Mouse (Mus musculus): ENCODE results near the gene Nrg4. TPM values are rescaled to one million over a fixed set of nuclear protein-coding genes. Genes with fewer than 3 reads are reported as not detected.

Nrg4 gene
- polyA plus RNA-seq, 1 experiment, result 0.19 TPM

DNA sequence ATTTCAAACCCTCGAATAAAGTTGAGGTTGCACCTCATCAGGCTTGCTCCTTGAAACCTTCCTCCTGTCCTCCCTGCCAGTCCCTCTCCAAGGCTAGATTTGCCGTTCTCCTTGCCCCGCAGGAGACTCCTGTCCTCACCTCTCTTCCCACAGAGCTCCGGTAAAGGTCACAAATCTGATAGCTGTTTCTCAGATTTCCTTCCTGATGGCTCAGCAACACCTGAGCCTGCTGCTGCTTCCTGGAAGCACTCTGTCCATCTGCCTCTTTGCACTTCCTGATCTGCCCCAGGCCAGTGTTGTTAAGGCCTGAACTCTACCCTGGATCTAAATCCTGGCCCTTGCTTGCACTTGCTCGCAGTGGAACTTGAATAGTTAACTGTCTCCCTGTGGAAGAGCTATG lies 5.8 kb upstream of the Nrg4 start:
- no peak overlapping the region for H3ac ChIP-seq (ENCODE audit: control insufficient read depth, insufficient read length)
- H3K4me2 ChIP-seq (ENCODE audit: low read depth), result no peak overlapping the region
- TF ChIP-seq TCF12 (IDR thresholded peaks at IDR 0.05; ENCODE audit: insufficient read depth, poor library complexity, severe bottlenecking) (no peak), E2F4 (IDR thresholded peaks at IDR 0.05; ENCODE audit: insufficient read depth) (no peak), USF1 (IDR thresholded peaks at IDR 0.05; ENCODE audit: low read depth) (no peak), SRF (IDR thresholded peaks at IDR 0.05; ENCODE audit: control insufficient read depth, insufficient read length, low read depth) (no peak), REST (IDR thresholded peaks at IDR 0.05; ENCODE audit: insufficient read depth, insufficient read length) (no peak), MYOD1 (IDR thresholded peaks at IDR 0.05; ENCODE audit: control insufficient read depth in 1 of 3, insufficient read length in 2 of 3, low read depth in 2 of 3) (no peak), TCF3 (IDR thresholded peaks at IDR 0.05; ENCODE audit: insufficient read length, low read depth) (no peak), CEBPB (IDR thresholded peaks at IDR 0.05; ENCODE audit: insufficient read depth, poor library complexity, severe bottlenecking) (no peak), MAX (IDR thresholded peaks at IDR 0.05; ENCODE audit: low read depth) (no peak), POLR2AphosphoS2 (IDR thresholded peaks at IDR 0.05; ENCODE audit: insufficient read length, low read depth) (no peak), POLR2A (IDR thresholded peaks at IDR 0.05; ENCODE audit: insufficient read length, low read depth) (no peak)
- peaks cover 24% of the 10 kb centered on the region for H3K27me3 ChIP-seq (ENCODE audit: control insufficient read depth, insufficient read depth, insufficient read length)
- H3K36me3 ChIP-seq (ENCODE audit: control insufficient read depth, insufficient read depth), result no peaks in the 10 kb centered on the region
- no peak overlapping the region for H3K4me3 ChIP-seq
- no peaks in the 10 kb centered on the region for H3K79me2 ChIP-seq (ENCODE audit: control insufficient read depth, insufficient read depth)

DNA sequence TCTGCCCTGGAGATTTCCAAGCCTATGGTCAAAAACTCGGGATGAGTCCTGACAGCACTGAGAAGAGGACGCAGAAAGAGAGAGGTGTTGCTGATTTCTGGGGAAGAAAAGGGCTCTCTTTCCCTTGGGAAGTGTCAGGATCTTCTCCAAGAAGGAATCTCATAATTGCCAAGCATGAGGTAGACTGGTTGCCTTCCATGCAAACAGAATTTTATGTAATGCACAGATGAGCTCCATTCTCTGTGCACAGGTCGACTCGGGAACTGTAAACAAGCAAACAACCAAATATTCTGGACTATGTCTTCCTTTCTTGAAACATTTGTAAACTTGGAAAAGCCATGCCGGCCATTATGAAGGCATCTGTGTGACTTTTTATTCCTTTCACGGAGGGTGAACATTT lies 2.8 kb upstream of the Nrg4 start:
- no peak overlapping the region for H3K4me3 ChIP-seq
- H3K4me2 ChIP-seq (ENCODE audit: low read depth), result no peak overlapping the region
- TF ChIP-seq TCF3 (IDR thresholded peaks at IDR 0.05; ENCODE audit: insufficient read length, low read depth) (no peak), POLR2AphosphoS2 (IDR thresholded peaks at IDR 0.05; ENCODE audit: insufficient read length, low read depth) (no peak), MAX (IDR thresholded peaks at IDR 0.05; ENCODE audit: low read depth) (no peak), MYOD1 (IDR thresholded peaks at IDR 0.05; ENCODE audit: control insufficient read depth in 1 of 3, insufficient read length in 2 of 3, low read depth in 2 of 3) (no peak), TCF12 (IDR thresholded peaks at IDR 0.05; ENCODE audit: insufficient read depth, poor library complexity, severe bottlenecking) (no peak), E2F4 (IDR thresholded peaks at IDR 0.05; ENCODE audit: insufficient read depth) (no peak), USF1 (IDR thresholded peaks at IDR 0.05; ENCODE audit: low read depth) (no peak), MYOG (IDR thresholded peaks at IDR 0.05; ENCODE audit: control insufficient read depth in 1 of 3, insufficient read depth in 1 of 3, insufficient read length in 2 of 3, low read depth in 2 of 3) (no peak), SRF (IDR thresholded peaks at IDR 0.05; ENCODE audit: control insufficient read depth, insufficient read length, low read depth) (no peak), POLR2A (IDR thresholded peaks at IDR 0.05; ENCODE audit: insufficient read length, low read depth) (no peak)
- H3ac ChIP-seq (ENCODE audit: control insufficient read depth, insufficient read length), result no peak overlapping the region
- H3K79me2 ChIP-seq (ENCODE audit: control insufficient read depth, insufficient read depth), result no peaks in the 10 kb centered on the region
- no peaks in the 10 kb centered on the region for H3K36me3 ChIP-seq (ENCODE audit: control insufficient read depth, insufficient read depth)
- peaks cover 40% of the 10 kb centered on the region for H3K27me3 ChIP-seq (ENCODE audit: control insufficient read depth, insufficient read depth, insufficient read length)

DNA sequence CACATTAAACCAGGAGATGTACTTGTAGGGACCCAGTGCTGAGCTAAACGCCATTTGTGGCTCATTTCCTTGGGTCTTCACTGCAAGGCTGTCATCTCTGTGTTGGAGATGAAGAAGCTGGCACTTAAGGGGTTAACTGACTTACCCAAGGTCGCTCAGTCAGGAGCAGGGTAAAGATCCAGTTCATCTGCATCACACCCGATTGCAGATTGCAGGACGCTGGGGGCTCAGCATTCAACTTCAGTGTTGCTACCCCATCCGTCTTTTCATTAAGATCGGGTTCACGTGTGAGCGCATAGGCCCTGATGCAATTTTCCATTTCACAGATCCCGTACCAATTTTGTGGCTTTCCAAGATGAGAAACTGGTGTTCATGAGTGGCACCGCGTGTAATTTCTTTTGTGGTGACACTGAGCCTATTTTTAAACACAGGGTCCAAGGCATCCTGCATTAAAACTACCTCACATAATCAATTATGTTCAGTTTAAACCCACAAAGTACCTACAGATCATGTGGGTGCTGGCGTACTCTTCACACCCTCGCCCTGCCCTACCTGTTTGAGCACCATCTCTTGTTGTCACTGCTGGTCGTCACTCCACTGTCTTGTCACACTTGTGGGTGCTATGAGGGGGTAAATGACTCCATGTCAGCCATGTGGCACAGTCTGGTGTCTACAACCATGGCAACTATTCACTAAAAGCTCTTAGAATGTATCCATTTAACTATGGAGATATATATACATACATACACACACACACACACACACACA lies 1.7 kb upstream of the Nrg4 start:
- Histone ChIP-seq H3K79me2 (ENCODE audit: control insufficient read depth, insufficient read depth) (no peaks in the 10 kb centered on the region), H3ac (ENCODE audit: control insufficient read depth, insufficient read length) (no peak overlapping the region), H3K4me2 (ENCODE audit: low read depth) (no peak overlapping the region), H3K36me3 (ENCODE audit: control insufficient read depth, insufficient read depth) (no peaks in the 10 kb centered on the region), H3K4me3 (no peak overlapping the region), H3K27me3 (ENCODE audit: control insufficient read depth, insufficient read depth, insufficient read length) (peaks cover 46% of the 10 kb centered on the region)
- no peak for TF ChIP-seq E2F4 (IDR thresholded peaks at IDR 0.05; ENCODE audit: insufficient read depth)
- TF ChIP-seq POLR2A (IDR thresholded peaks at IDR 0.05; ENCODE audit: insufficient read length, low read depth), result no peak
- TF ChIP-seq SRF (IDR thresholded peaks at IDR 0.05; ENCODE audit: control insufficient read depth, insufficient read length, low read depth), result no peak
- no peak for TF ChIP-seq REST (IDR thresholded peaks at IDR 0.05; ENCODE audit: insufficient read depth, insufficient read length)
- no peak for TF ChIP-seq POLR2AphosphoS2 (IDR thresholded peaks at IDR 0.05; ENCODE audit: insufficient read length, low read depth)
- TF ChIP-seq CEBPB (IDR thresholded peaks at IDR 0.05; ENCODE audit: insufficient read depth, poor library complexity, severe bottlenecking), result no peak
- no peak for TF ChIP-seq TCF12 (IDR thresholded peaks at IDR 0.05; ENCODE audit: insufficient read depth, poor library complexity, severe bottlenecking)
- no peak for TF ChIP-seq MYOD1 (IDR thresholded peaks at IDR 0.05; ENCODE audit: control insufficient read depth in 1 of 3, insufficient read length in 2 of 3, low read depth in 2 of 3)
- no peak for TF ChIP-seq MYOG (IDR thresholded peaks at IDR 0.05; ENCODE audit: control insufficient read depth in 1 of 3, insufficient read depth in 1 of 3, insufficient read length in 2 of 3, low read depth in 2 of 3)
- no peak for TF ChIP-seq MAX (IDR thresholded peaks at IDR 0.05; ENCODE audit: low read depth)
- no peak for TF ChIP-seq USF1 (IDR thresholded peaks at IDR 0.05; ENCODE audit: low read depth)
- no peak for TF ChIP-seq TCF3 (IDR thresholded peaks at IDR 0.05; ENCODE audit: insufficient read length, low read depth)

DNA sequence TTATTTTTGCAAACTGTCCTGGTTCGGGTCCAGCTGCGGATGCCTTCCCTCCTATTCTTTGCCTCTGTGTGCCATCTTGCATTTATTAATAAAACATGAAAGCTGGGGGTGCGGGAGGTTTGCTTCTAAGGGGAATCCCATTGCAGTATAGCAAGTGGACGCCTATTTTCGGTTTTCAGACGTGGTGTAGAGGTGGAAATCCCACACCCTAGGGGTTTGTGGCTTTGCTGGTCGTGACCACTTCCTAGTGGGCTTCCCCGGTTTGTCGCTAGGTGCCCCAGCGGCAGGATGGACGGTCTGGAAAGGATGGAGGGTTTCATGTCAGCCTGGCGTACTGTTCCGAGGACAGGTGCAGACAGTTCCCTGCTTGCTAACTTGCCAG lies 581 bp upstream of the Nrg4 start:
- no peak overlapping the region for H3K4me3 ChIP-seq
- peaks cover 48% of the 10 kb centered on the region for H3K27me3 ChIP-seq (ENCODE audit: control insufficient read depth, insufficient read depth, insufficient read length)
- no peaks in the 10 kb centered on the region for H3K36me3 ChIP-seq (ENCODE audit: control insufficient read depth, insufficient read depth)
- H3K79me2 ChIP-seq (ENCODE audit: control insufficient read depth, insufficient read depth), result no peaks in the 10 kb centered on the region
- TF ChIP-seq USF1 (IDR thresholded peaks at IDR 0.05; ENCODE audit: low read depth), result no peak
- no peak for TF ChIP-seq SRF (IDR thresholded peaks at IDR 0.05; ENCODE audit: control insufficient read depth, insufficient read length, low read depth)
- TF ChIP-seq POLR2A (IDR thresholded peaks at IDR 0.05; ENCODE audit: insufficient read length, low read depth), result no peak
- no peak for TF ChIP-seq REST (IDR thresholded peaks at IDR 0.05; ENCODE audit: insufficient read depth, insufficient read length)
- peak overlapping the region; percentile 84 for H3K4me2 ChIP-seq (ENCODE audit: low read depth)
- no peak overlapping the region for H3ac ChIP-seq (ENCODE audit: control insufficient read depth, insufficient read length)
